Mouse (Mus musculus): Measurements from ENCODE around the gene Plekhm2.

GRCm38 (mm10) chr4:141655908-141656608 is 8.6 kb downstream of the Plekhm2 start:
- TF ChIP-seq CTCF (IDR thresholded peaks at IDR 0.05; ENCODE audit: extremely low read depth, insufficient read depth, low read length) = no peak
- no peak for TF ChIP-seq POLR2A (IDR thresholded peaks at IDR 0.05; ENCODE audit: extremely low read depth, insufficient read depth, low read length)
